In genomic region chr5:77038451-77038850, GRCm38 (mm10) we compare ENCODE assay signal across 28 mouse cellular contexts. TPM values are rescaled to one million over a fixed set of nuclear protein-coding genes. Genes with fewer than 3 reads are reported as not detected.
"Had no signal": no experiment of that assay in that cellular context is flagged by ENCODE, and none has a peak within 500 bp of the region (broad histone marks: within the 10 kb centered on the region; RNA-seq: fewer than 3 reads in every experiment).

No protein-coding gene starts in this region.

- H3K4me2 ChIP-seq: limb, embryonic 12.5 days; limb, embryonic 15.5 days; lung, embryonic 14.5 days; midbrain, embryonic 11.5 days had no signal

- H3K27ac ChIP-seq: limb, embryonic 12.5 days; limb, embryonic 15.5 days; macrophage; stomach, postnatal 0 days had no signal

- H3K27me3 ChIP-seq: limb, embryonic 12.5 days; limb, embryonic 15.5 days had no signal

- H3K9ac ChIP-seq: limb, embryonic 12.5 days; limb, embryonic 15.5 days; lung, embryonic 14.5 days had no signal

- ATAC-seq: lung, postnatal 0 days had no signal

- H3K9me3 ChIP-seq: limb, embryonic 12.5 days; limb, embryonic 15.5 days had no signal

- H3K36me3 ChIP-seq: limb, embryonic 12.5 days; limb, embryonic 15.5 days had no signal

- H3K4me1 ChIP-seq: limb, embryonic 12.5 days; limb, embryonic 15.5 days had no signal

- H3K4me3 ChIP-seq: limb, embryonic 12.5 days; limb, embryonic 15.5 days had no signal

- DNase-seq: kidney, adult 18-20 months; kidney, adult 9 months; kidney, postnatal 14 days; kidney, postnatal 4 days; left cerebral cortex, postnatal 4 days; lung, embryonic 14.5 days; midbrain, embryonic 14.5 days; right cerebral cortex, adult 18-20 months; right cerebral cortex, postnatal 14 days; right cerebral cortex, postnatal 4 days; thymus, adult 18-20 months; thymus, postnatal 36 days had no signal

RNA-seq across cellular contexts. Expression of gene Thegl, which starts 22.6 kb away (rescaled TPM):
- polyA plus RNA-seq: limb, embryonic 12.5 days; macrophage; midbrain, embryonic 11.5 days had no signal

RNA-seq across cellular contexts. Expression of gene Arl9, which starts 34.6 kb away (rescaled TPM):
- total RNA-seq: layer of hippocampus, adult 18-20 months; layer of hippocampus, postnatal 14 days; left cerebral cortex, adult 8-10 months; left cerebral cortex, postnatal 14 days; megakaryocyte-erythroid progenitor cell, adult 5-6 weeks; midbrain, postnatal 0 days had no signal
- polyA plus RNA-seq: kidney, embryonic 16.5 days; limb, embryonic 12.5 days; limb, embryonic 15.5 days; lung, postnatal 0 days; macrophage; midbrain, embryonic 14.5 days; midbrain, postnatal 0 days; neural tube, embryonic 11.5 days; neural tube, embryonic 14.5 days; stomach, embryonic 14.5 days; stomach, postnatal 0 days had no signal
